Mouse (Mus musculus) stomach, embryonic 14.5 days (tissue): ENCODE measurements at regions not wholly inside any gene's neighbourhood (a gene's known extent, or its start where the extent isn't known, plus 50 kb on each side); places are given as distances from the start of the nearest gene placed in this dataset.
"Not testable (repeated sequence)": the region's sequence is repeated elsewhere in the genome, so short reads cannot be mapped to it uniquely, and the experiment has no call there.

Source experiments
- ATAC-seq: fragments of 200-750 bp; cut with Nextera tagmentation; 2 replicates; pipeline ENCODE4 v1.8.0; 2017; ENCODE audit warnings: low read depth, moderate TSS enrichment; ENCODE audit not compliant: insufficient number of reproducible peaks, insufficient read depth, low FRiP score
- H3K27ac ChIP-seq: fragments of 300-500 bp; sonication (generic); 2 replicates; pipeline ENCODE4 v1.5.1; 2014; ENCODE audit warnings: mild to moderate bottlenecking, low read length, moderate library complexity, mixed read lengths
- H3K27me3 ChIP-seq: fragments of 300-500 bp; sonication (generic); 2 replicates; pipeline ENCODE4 v1.6.1; 2014; ENCODE audit warnings: low read length, control low read depth, mixed read lengths; ENCODE audit not compliant: control insufficient read depth, insufficient read depth
- H3K36me3 ChIP-seq: fragments of 300-500 bp; sonication (generic); 2 replicates; pipeline ENCODE4 v1.6.1; 2014; ENCODE audit warnings: mild to moderate bottlenecking, control low read depth, low read length, moderate library complexity, mixed read lengths; ENCODE audit not compliant: control insufficient read depth, insufficient read depth
- H3K4me1 ChIP-seq: fragments of 300-500 bp; sonication (generic); 2 replicates; pipeline ENCODE4 v1.6.1; 2014; ENCODE audit warnings: low read length, control low read depth, mixed read lengths; ENCODE audit not compliant: control insufficient read depth, insufficient read depth
- H3K4me2 ChIP-seq: fragments of 300-500 bp; sonication (generic); replicated peaks from 2 replicates; pipeline ENCODE4 v1.6.1; 2014; ENCODE audit warnings: low read depth, low read length, control low read depth
- H3K4me3 ChIP-seq: fragments of 300-500 bp; sonication (generic); 2 replicates; pipeline ENCODE4 v1.5.1; 2014; ENCODE audit warnings: low read depth, low read length, control low read depth
- H3K9ac ChIP-seq: fragments of 300-500 bp; sonication (generic); replicated peaks from 2 replicates; pipeline ENCODE4 v1.6.1; 2014; ENCODE audit warnings: low read depth, mild to moderate bottlenecking, control low read depth, low read length, moderate library complexity, mixed read lengths
- H3K9me3 ChIP-seq: fragments of 300-500 bp; sonication (generic); 2 replicates; pipeline ENCODE4 v1.6.1; 2016; ENCODE audit warnings: low read depth, low read length, control low read depth; ENCODE audit not compliant: control insufficient read depth
- WGBS: fragments of 180-500 bp; shearing (Covaris S2); extraction: QIAGEN DNeasy Blood & Tissue Kit; methylation state at CpG from one replicate; pipeline ENCODE4 v1.1.7; 2014; 5-methylcytosine and 5-hydroxymethylcytosine counted together

DNA sequence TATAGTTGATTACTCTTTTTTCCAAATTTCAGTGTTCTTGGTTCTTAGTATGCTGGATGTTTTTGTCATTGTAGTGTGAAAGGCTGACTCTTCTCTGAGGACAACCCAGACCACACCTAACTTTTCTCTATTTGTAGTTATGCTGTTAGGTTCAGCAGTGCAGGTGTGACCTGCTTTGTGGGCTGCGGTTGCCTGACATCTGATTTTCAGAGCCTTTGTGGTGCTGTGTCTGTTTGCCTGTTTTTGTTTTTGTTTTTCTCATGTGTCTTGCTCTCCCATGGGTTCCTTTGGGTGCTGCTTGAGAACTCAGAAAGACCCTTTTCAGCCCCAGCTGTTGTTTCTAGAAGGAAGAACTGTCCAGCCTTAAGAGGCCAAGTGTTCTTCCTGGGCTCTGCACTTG, 52.0 kb upstream of the Trpm1 start:
- no peaks in the 10 kb centered on the region for H3K4me1 ChIP-seq
- H3K9ac ChIP-seq = no peak overlapping the region
- no peak overlapping the region for H3K27ac ChIP-seq
- WGBS = 97% methylated on average over 1 of the region's 1 CpGs
- no peak overlapping the region for H3K4me2 ChIP-seq
- no peaks in the 10 kb centered on the region for H3K27me3 ChIP-seq
- ATAC-seq = no peak
- H3K9me3 ChIP-seq = no peaks in the 10 kb centered on the region
- H3K4me3 ChIP-seq = no peak overlapping the region
- H3K36me3 ChIP-seq = no peaks in the 10 kb centered on the region

DNA sequence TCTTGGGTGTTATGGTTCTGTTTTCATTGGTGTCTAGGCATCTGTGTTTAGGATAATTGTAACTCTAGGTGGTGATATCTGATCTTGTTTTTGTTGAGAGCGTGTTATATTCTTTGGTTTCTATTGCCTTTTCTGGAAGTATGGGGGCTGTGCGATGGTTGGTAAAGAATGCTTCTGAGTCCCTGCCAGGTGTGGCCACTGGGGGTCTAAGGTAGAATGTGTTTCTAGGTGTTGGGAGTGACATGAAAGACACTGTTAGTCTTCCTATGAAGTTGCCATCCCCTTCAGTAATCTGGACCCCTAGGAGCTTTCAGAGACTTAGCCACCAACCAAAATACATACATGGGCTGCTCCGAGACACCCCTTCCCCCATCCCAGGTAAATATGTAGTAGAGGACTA, 54.0 kb upstream of the Trpm1 start:
- Histone ChIP-seq H3K4me1 (no peaks in the 10 kb centered on the region), H3K36me3 (no peaks in the 10 kb centered on the region), H3K27ac (no peak overlapping the region), H3K27me3 (no peaks in the 10 kb centered on the region), H3K4me3 (no peak overlapping the region), H3K4me2 (no peak overlapping the region), H3K9me3 (no peaks in the 10 kb centered on the region), H3K9ac (no peak overlapping the region)
- 95% methylated on average over 3 of the region's 3 CpGs for WGBS
- ATAC-seq = no peak

DNA sequence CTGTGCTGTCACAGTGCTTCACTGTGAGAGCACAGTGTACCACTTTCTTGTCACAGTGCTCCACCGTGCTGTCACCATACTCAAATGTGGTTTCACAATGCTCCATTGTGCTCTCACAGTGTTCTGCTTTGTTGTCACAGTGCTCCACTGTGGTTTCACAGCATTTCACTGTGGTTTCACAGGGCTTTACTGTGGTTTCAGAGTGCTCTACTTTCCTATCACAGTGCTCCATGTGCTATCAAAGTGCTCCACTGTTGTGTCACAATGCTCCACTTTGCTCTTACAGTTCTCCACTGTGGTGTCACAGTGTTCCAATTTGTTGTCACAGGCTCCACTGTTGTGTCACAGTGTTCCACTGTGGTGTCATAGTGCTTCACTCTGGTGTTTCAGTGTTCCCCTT, 63.6 kb upstream of the Trpm1 start:
- H3K27ac ChIP-seq = no peak overlapping the region
- no peak overlapping the region for H3K4me2 ChIP-seq
- H3K9ac ChIP-seq = no peak overlapping the region
- ATAC-seq = no peak
- WGBS = 69% methylated on average over 1 of the region's 1 CpGs
- no peak overlapping the region for H3K4me3 ChIP-seq
- no peaks in the 10 kb centered on the region for H3K9me3 ChIP-seq
- no peaks in the 10 kb centered on the region for H3K27me3 ChIP-seq
- no peaks in the 10 kb centered on the region for H3K36me3 ChIP-seq
- H3K4me1 ChIP-seq = no peaks in the 10 kb centered on the region

DNA sequence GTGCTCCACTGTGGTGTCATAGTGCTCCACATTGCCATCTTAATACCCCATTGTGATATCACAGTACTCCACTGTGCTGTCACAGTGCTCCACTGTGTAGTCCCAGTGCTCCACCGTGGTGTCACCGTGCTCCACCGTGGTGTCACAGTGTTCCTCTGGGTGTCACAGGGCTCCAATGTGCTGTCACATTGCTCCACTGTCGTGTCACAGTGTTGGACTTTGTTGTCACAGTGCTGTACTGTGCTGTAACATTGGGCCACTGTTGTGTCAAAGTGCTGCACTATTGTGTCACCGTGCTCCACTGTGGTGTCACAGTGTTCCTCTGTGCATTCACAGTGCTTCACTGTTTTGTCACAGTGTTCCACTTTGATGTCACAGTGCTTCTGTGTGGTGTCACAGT, 64.6 kb upstream of the Trpm1 start:
- no peak overlapping the region for H3K4me3 ChIP-seq
- no peaks in the 10 kb centered on the region for H3K4me1 ChIP-seq
- no peaks in the 10 kb centered on the region for H3K9me3 ChIP-seq
- H3K9ac ChIP-seq = no peak overlapping the region
- no peaks in the 10 kb centered on the region for H3K36me3 ChIP-seq
- 85% methylated on average over 5 of the region's 5 CpGs for WGBS
- no peak overlapping the region for H3K4me2 ChIP-seq
- no peaks in the 10 kb centered on the region for H3K27me3 ChIP-seq
- no peak for ATAC-seq
- no peak overlapping the region for H3K27ac ChIP-seq

DNA sequence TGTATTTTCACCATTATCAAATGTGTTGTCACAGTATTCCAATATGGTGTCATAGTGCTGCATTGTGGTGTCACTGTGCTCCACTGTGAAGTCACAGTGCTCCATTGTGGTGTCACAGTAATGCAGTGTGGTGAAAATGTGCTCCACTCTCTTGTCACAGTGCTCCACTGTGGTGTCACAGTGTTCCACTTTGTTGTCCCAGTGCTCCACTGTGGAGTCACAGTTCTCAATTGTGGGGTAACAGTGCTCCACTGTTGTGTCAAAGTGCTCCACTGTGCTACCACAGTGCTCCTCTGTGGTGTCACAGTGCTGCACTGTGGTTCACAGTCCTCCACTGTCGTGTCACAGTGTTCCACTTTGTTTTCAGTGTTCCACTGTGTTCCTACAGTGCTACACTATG, 69.7 kb upstream of the Trpm1 start:
- WGBS = 52% methylated on average over 1 of the region's 1 CpGs

DNA sequence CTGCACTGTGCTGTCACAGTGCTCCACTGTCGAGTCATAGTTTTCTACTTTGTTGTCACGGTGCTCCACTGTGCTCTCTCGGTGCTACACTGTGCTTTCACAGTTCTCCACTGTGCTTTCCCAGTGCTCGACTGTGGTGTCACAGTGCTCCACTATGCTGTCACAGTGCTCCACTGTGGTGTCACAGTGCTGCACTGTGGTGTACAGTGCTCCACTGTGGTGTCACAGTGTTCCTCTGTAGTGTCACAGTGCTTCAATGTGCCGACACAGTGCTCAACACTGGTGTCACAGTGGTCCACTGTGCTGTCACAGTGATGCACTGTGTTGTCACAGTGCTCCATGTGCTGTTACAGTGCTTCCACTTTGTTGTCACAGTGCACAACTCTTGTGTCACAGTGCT, 71.0 kb upstream of the Trpm1 start:
- Histone ChIP-seq H3K9me3 (no peaks in the 10 kb centered on the region), H3K27me3 (no peaks in the 10 kb centered on the region), H3K4me1 (no peaks in the 10 kb centered on the region), H3K27ac (no peak overlapping the region), H3K36me3 (no peaks in the 10 kb centered on the region), H3K4me3 (no peak overlapping the region), H3K4me2 (no peak overlapping the region), H3K9ac (no peak overlapping the region)
- ATAC-seq = no peak
- 86% methylated on average over 5 of the region's 5 CpGs for WGBS

More for the DNA sequence above, 69.7 kb upstream of the Trpm1 start:
- not testable (repeated sequence) for H3K9ac ChIP-seq, H3K4me1 ChIP-seq, H3K36me3 ChIP-seq, H3K4me2 ChIP-seq, ATAC-seq, H3K9me3 ChIP-seq, H3K27me3 ChIP-seq, H3K4me3 ChIP-seq, H3K27ac ChIP-seq

DNA sequence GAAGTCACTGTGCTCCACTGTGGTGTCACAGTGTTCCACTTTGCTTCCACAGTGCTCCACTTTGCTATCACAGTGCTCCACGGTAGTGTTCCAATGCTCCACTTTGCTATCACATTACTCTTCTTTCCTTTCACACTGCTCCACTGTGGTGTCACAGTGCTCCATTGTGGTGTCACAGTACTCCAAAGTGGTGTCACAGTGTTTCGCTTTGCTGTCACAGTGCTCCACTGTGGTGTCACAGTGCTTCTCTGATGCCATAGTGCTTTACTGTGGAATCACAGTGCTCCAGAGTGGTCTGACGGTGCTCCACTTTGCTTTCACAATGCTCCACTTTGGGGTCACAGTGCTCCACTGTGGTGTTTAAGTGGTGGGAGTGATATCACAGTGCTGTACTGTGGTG, 71.4 kb upstream of the Trpm1 start:
- Histone ChIP-seq H3K4me1 (no peaks in the 10 kb centered on the region), H3K27me3 (no peaks in the 10 kb centered on the region), H3K27ac (no peak overlapping the region), H3K4me3 (no peak overlapping the region), H3K9ac (no peak overlapping the region), H3K9me3 (no peaks in the 10 kb centered on the region), H3K4me2 (no peak overlapping the region), H3K36me3 (no peaks in the 10 kb centered on the region)
- no peak for ATAC-seq
- WGBS = 90% methylated on average over 3 of the region's 3 CpGs

DNA sequence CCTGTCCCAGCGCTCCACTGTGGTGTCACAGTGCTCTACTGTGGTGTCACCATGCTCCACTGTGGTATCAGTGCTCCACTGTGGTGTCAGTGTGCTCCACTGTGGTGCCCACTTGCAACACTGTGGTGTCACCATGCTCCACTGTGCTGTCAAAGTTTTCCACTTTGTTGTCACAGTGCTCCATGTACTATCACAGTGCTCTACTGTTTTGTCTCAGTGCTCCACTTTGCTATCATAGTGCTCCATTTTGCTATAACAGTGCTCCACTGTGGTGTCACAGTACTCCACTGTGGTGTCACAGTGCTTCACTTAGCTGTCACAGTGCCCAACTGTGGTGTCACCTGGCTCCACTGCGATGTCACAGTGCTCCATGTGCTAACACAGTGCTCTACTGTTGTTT, 72.0 kb upstream of the Trpm1 start:
- Histone ChIP-seq H3K36me3 (no peaks in the 10 kb centered on the region), H3K4me3 (no peak overlapping the region), H3K27me3 (no peaks in the 10 kb centered on the region), H3K9ac (no peak overlapping the region), H3K27ac (no peak overlapping the region), H3K4me1 (no peaks in the 10 kb centered on the region), H3K9me3 (no peaks in the 10 kb centered on the region), H3K4me2 (no peak overlapping the region)
- no peak for ATAC-seq
- 58% methylated on average over 2 of the region's 2 CpGs for WGBS

DNA sequence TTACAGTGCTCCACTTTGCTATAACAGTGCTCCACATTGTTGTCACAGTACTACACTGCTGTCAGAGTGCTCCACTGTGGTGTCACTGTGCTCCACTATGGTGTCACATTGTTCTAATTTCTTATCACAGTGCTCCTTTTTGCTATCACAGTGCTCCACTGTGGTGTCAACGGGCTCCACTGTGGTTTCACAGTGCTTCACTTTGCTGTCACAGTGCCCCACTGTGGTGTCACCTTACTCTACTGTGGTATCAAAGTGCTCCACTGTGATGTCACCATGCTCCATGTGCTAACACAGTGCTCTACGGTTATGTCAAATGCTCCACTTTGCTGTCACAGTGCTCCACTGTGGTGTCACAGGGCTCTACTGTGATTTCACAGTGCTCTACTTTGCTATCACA, 72.6 kb upstream of the Trpm1 start:
- Histone ChIP-seq H3K27me3 (no peaks in the 10 kb centered on the region), H3K4me3 (no peak overlapping the region), H3K9me3 (no peaks in the 10 kb centered on the region), H3K4me1 (no peaks in the 10 kb centered on the region), H3K9ac (no peak overlapping the region), H3K36me3 (no peaks in the 10 kb centered on the region), H3K4me2 (no peak overlapping the region), H3K27ac (no peak overlapping the region)
- whole genome bisulfite sequencing = 78% methylated on average over 2 of the region's 2 CpGs
- ATAC-seq = no peak
